Mouse (Mus musculus): ENCODE measurements around the gene Hsf2bp.

DNA sequence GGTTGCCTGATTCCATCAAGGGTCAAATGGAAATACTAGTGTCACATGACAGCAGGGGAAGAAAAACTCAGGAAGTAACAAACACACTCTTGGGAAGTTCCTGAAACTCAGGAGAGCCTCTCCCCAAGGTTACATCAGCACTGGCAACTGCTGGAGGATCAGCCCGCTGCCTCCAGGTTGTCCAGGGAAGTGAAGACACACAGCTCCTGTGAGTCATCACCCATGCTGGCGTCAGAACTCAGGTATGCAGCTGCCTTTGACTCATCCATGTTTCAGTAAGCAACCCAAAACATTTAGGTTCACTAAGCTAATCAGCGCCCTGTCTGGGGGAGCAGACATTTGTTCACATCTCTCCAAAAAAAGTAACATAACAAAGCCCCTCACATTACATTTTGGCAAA is 32.9 kb downstream of the Hsf2bp start:
- TF ChIP-seq POLR2A (IDR thresholded peaks at IDR 0.05; ENCODE audit: borderline replicate concordance, low read depth, low read length) (no peak), CTCF (IDR thresholded peaks at IDR 0.05; ENCODE audit: low read depth, low read length) (no peak)

Data from bone marrow macrophage, adult 2 months (primary cell).